Mouse (Mus musculus): ENCODE data around the gene Hk2. TPM values are rescaled to one million over a fixed set of nuclear protein-coding genes. Genes with fewer than 3 reads are reported as not detected.
"Not testable (repeated sequence)": the region's sequence is repeated elsewhere in the genome, so short reads cannot be mapped to it uniquely, and the experiment has no call there.

Gene Hk2
- polyA plus RNA-seq, 1 experiment from 2014 or later, result 11.1 TPM

DNA sequence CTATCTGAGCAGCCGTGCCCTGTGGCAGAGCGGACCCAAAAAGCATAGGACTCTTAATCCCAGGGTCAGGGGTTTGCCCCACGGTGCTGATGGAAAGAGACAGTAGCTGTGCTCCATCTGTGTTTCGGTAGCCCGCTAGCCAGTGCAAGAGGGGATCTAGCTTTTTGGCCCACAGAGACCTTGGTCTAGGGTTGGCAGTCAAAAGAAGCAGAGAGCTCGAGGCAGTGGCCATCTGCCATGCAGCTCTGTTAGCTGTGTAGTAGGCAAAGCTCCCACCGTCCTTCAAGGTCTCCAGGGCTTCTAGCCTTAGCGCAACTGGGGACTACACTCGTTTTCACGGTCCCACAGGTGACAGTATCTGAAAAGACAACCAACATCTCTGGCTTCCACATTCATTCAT is 67.0 kb downstream of the Hk2 start:
- no peaks in the 10 kb centered on the region for H3K9me3 ChIP-seq (replicated peaks)
- no peaks in the 10 kb centered on the region for H3K4me1 ChIP-seq
- no peak overlapping the region for H3K27ac ChIP-seq
- H3K4me3 ChIP-seq, result no peak overlapping the region
- no peak overlapping the region for H3K9ac ChIP-seq
- H3K4me2 ChIP-seq, result no peak overlapping the region
- 73% methylated on average over 10 of the region's 10 CpGs for WGBS (ENCODE audit: insufficient replicate concordance)
- no peaks in the 10 kb centered on the region for H3K36me3 ChIP-seq
- no peak for ATAC-seq
- H3K27me3 ChIP-seq (replicated peaks), result no peaks in the 10 kb centered on the region

- 62% methylated on average over 5 of the region's 5 CpGs for WGBS (ENCODE audit: insufficient replicate concordance)
- Histone ChIP-seq H3K4me1 (no peaks in the 10 kb centered on the region), H3K4me2 (no peak within 1 kb of the TSS), H3K36me3 (no peaks in the 10 kb centered on the region), H3K9me3 (replicated peaks) (no peaks in the 10 kb centered on the region), H3K27me3 (replicated peaks) (no peaks in the 10 kb centered on the region), H3K9ac (no peak within 1 kb of the TSS), H3K4me3 (no peak within 1 kb of the TSS), H3K27ac (no peak within 1 kb of the TSS)
- no peak for ATAC-seq
Measured at GRCm38 (mm10) chr6:82705221-82705620, 69.0 kb downstream of the Hk2 start, which contains the start of gene Pole4. Pole4 (minus strand) TSS chr6:82705365.

DNA sequence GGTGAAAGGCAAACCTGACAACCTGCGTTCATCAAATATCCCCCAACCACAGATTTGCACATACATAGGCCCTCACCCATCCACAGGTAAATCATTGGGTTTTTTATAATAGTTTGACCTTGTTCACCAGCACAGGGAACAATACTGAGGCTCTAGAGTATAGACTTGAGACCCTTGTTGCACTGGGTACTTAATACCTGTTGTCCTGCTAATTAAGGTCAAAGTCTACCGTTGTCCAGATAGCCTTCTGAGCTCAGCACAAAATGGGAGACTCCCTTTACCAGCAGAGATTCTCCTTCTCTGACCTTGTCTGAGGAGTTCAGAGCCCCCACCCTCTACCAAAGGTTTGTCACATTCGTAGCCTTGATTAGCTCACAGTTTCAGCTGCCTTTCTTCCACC is 70.5 kb downstream of the Hk2 start:
- ATAC-seq, result no peak
- Histone ChIP-seq H3K4me2 (no peak overlapping the region), H3K4me1 (no peaks in the 10 kb centered on the region), H3K4me3 (no peak overlapping the region), H3K9me3 (replicated peaks) (no peaks in the 10 kb centered on the region), H3K27ac (no peak overlapping the region), H3K36me3 (no peaks in the 10 kb centered on the region), H3K9ac (no peak overlapping the region), H3K27me3 (replicated peaks) (no peaks in the 10 kb centered on the region)
- WGBS (ENCODE audit: insufficient replicate concordance), result 72% methylated on average over 3 of the region's 3 CpGs

DNA sequence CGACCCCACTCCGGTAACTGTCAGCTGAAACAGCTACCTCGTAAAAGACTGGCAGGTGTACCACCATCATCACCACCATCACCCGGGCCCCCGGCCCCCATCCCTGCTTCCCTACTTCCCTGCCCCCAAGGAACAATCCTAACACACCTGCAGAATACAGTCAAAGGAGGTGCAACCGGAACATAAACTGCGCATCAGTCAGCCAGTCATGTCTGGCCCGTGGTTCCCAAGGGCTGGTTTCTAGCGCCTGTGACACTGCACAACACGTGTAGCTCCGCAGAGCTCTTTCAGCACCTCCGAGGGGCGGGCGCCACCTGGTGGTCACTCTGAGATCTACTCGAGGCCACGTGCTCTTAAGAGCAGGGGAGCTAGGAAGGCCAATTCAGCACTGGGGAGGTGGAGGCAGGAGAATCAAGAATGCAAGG is 71.6 kb downstream of the Hk2 start:
- Histone ChIP-seq H3K4me1 (no peaks in the 10 kb centered on the region), H3K4me2 (no peak overlapping the region), H3K27me3 (replicated peaks) (no peaks in the 10 kb centered on the region), H3K27ac (no peak overlapping the region), H3K36me3 (no peaks in the 10 kb centered on the region), H3K9ac (no peak overlapping the region), H3K4me3 (no peak overlapping the region), H3K9me3 (replicated peaks) (no peaks in the 10 kb centered on the region)
- WGBS (ENCODE audit: insufficient replicate concordance), result 24% methylated on average over 16 of the region's 16 CpGs
- ATAC-seq, result 0 out of 2 replicates have a peak, but pooled peaks have one; percentile 48

DNA sequence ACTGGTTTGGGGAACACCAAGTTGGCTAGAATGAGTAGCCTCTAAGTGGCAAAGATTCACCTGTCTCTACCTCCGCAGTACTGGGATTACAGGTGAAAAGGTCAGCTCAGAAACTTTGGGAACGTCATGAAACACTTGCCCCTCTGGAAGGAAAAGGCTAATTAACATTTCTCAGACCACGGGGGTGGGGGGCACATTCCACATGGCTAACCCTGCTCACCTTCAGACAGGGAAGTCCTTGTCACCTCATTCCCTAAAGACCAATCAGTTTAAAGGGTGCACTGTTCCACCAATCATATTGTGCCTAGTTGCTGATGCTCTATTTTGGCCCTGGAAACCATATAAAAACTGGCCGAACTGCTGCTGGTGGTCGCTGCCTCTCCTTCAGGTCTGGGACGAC is 73.0 kb downstream of the Hk2 start:
- Histone ChIP-seq H3K27ac (no peak overlapping the region), H3K36me3 (no peaks in the 10 kb centered on the region), H3K9ac (no peak overlapping the region), H3K4me3 (no peak overlapping the region), H3K4me1 (no peaks in the 10 kb centered on the region), H3K27me3 (replicated peaks) (no peaks in the 10 kb centered on the region), H3K4me2 (no peak overlapping the region), H3K9me3 (replicated peaks) (no peaks in the 10 kb centered on the region)
- 55% methylated on average over 6 of the region's 6 CpGs for WGBS (ENCODE audit: insufficient replicate concordance)
- no peak for ATAC-seq

DNA sequence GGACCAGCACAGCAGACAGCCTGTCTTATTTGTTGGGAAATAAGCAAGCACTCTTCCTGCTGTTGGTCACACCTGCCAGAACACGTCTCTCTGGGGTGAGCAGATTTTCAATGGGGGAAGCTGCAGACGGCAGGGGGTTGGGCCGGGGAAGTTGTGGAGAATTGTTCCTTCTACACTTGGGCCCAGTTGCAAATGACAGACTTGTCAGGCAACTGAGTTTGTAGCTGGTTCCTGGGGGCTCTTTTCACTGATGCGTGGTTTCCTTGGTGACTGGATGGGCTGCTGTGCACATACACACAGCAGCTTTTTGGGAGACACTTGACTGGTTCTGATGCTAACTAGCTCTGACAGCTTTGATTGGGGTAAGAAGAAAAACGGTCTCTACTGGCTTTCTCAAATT is 74.4 kb downstream of the Hk2 start:
- no peak for ATAC-seq

GRCm38 (mm10) chr6:82696736-82697135 is 77.5 kb downstream of the Hk2 start:
- no peaks in the 10 kb centered on the region for H3K4me1 ChIP-seq
- 68% methylated on average over 3 of the region's 3 CpGs for WGBS (ENCODE audit: insufficient replicate concordance)
- no peak overlapping the region for H3K27ac ChIP-seq
- H3K36me3 ChIP-seq, result no peaks in the 10 kb centered on the region
- no peak overlapping the region for H3K4me3 ChIP-seq
- ATAC-seq, result no peak
- no peak overlapping the region for H3K9ac ChIP-seq
- no peaks in the 10 kb centered on the region for H3K9me3 ChIP-seq (replicated peaks)
- H3K4me2 ChIP-seq, result no peak overlapping the region
- no peaks in the 10 kb centered on the region for H3K27me3 ChIP-seq (replicated peaks)

More for the DNA sequence above, 74.4 kb downstream of the Hk2 start:
- Histone ChIP-seq H3K36me3 (no peaks in the 10 kb centered on the region), H3K9me3 (replicated peaks) (no peaks in the 10 kb centered on the region), H3K4me1 (no peaks in the 10 kb centered on the region), H3K27me3 (replicated peaks) (no peaks in the 10 kb centered on the region), H3K4me2 (no peak overlapping the region), H3K4me3 (no peak overlapping the region), H3K27ac (no peak overlapping the region), H3K9ac (no peak overlapping the region)
- WGBS (ENCODE audit: insufficient replicate concordance), result 35% methylated on average over 5 of the region's 5 CpGs

- no peaks in the 10 kb centered on the region for H3K27me3 ChIP-seq (replicated peaks)
- H3K4me3 ChIP-seq, result no peak overlapping the region
- no peaks in the 10 kb centered on the region for H3K9me3 ChIP-seq (replicated peaks)
- WGBS (ENCODE audit: insufficient replicate concordance), result 43% methylated on average over 13 of the region's 13 CpGs
- no peak for ATAC-seq
- no peaks in the 10 kb centered on the region for H3K4me1 ChIP-seq
- H3K27ac ChIP-seq, result no peak overlapping the region
- H3K4me2 ChIP-seq, result peak overlapping the region; percentile 32
- H3K36me3 ChIP-seq, result no peaks in the 10 kb centered on the region
- no peak overlapping the region for H3K9ac ChIP-seq
Measured at GRCm38 (mm10) chr6:82694668-82695067, 79.6 kb downstream of the Hk2 start.

- Histone ChIP-seq H3K4me2 (no peak overlapping the region), H3K27ac (no peak overlapping the region), H3K27me3 (replicated peaks) (no peaks in the 10 kb centered on the region), H3K9ac (no peak overlapping the region), H3K36me3 (no peaks in the 10 kb centered on the region), H3K4me1 (no peaks in the 10 kb centered on the region), H3K9me3 (replicated peaks) (no peaks in the 10 kb centered on the region), H3K4me3 (no peak overlapping the region)
- WGBS (ENCODE audit: insufficient replicate concordance), result 40% methylated on average over 4 of the region's 4 CpGs
- ATAC-seq, result no peak
Measured at GRCm38 (mm10) chr6:82689474-82689873, 84.8 kb downstream of the Hk2 start.

GRCm38 (mm10) chr6:82688586-82688985 is 85.7 kb downstream of the Hk2 start:
- WGBS (ENCODE audit: insufficient replicate concordance), result 64% methylated on average over 5 of the region's 5 CpGs
- not testable (repeated sequence) for H3K27ac ChIP-seq; H3K36me3 ChIP-seq; H3K4me2 ChIP-seq; H3K9ac ChIP-seq; ATAC-seq; H3K4me1 ChIP-seq; H3K9me3 ChIP-seq (replicated peaks); H3K27me3 ChIP-seq (replicated peaks); H3K4me3 ChIP-seq

- Histone ChIP-seq H3K4me1 (no peaks in the 10 kb centered on the region), H3K27ac (no peak overlapping the region), H3K9ac (no peak overlapping the region), H3K4me3 (no peak overlapping the region), H3K4me2 (no peak overlapping the region), H3K27me3 (replicated peaks) (no peaks in the 10 kb centered on the region), H3K36me3 (no peaks in the 10 kb centered on the region), H3K9me3 (replicated peaks) (no peaks in the 10 kb centered on the region)
- no peak for ATAC-seq
Measured at GRCm38 (mm10) chr6:82684136-82684535, 90.1 kb downstream of the Hk2 start.

- H3K9me3 ChIP-seq (replicated peaks); H3K27ac ChIP-seq; H3K4me2 ChIP-seq; H3K36me3 ChIP-seq; H3K4me1 ChIP-seq; H3K27me3 ChIP-seq (replicated peaks); H3K9ac ChIP-seq; ATAC-seq; H3K4me3 ChIP-seq: not testable (repeated sequence)
- WGBS (ENCODE audit: insufficient replicate concordance), result 43% methylated on average over 2 of the region's 2 CpGs
Measured at GRCm38 (mm10) chr6:82679286-82679685, 95.0 kb downstream of the Hk2 start.

GRCm38 (mm10) chr6:82677629-82678028 is 96.6 kb downstream of the Hk2 start:
- not testable (repeated sequence) for ATAC-seq; H3K9ac ChIP-seq; H3K4me1 ChIP-seq; H3K9me3 ChIP-seq (replicated peaks); H3K4me3 ChIP-seq; H3K27ac ChIP-seq; H3K27me3 ChIP-seq (replicated peaks); H3K36me3 ChIP-seq; H3K4me2 ChIP-seq
- 55% methylated on average over 3 of the region's 3 CpGs for WGBS (ENCODE audit: insufficient replicate concordance)
